Mouse (Mus musculus) liver, postnatal 0 days (tissue): ENCODE measurements at regions not wholly inside any gene's neighbourhood (a gene's known extent, or its start where the extent isn't known, plus 50 kb on each side); places are given as distances from the start of the nearest gene placed in this dataset.

Source experiments
- CTCF ChIP-seq: sonication (generic); IDR thresholded peaks from 2 replicates; pipeline ENCODE4 v1.5.1; 2016; ENCODE audit warnings: antibody characterized with exemption, low read depth
- EP300 ChIP-seq: IDR thresholded peaks from 2 replicates; pipeline ENCODE4 v1.6.1; 2016; ENCODE audit warnings: antibody characterized with exemption, low read depth, mild to moderate bottlenecking

GRCm38 (mm10) chr14:46454500-46454899 is 64.0 kb upstream of the Bmp4 start:
- TF ChIP-seq CTCF (no peak), EP300 (no peak)
